Mouse (Mus musculus): ENCODE measurements at regions not wholly inside any gene's neighbourhood (a gene's known extent, or its start where the extent isn't known, plus 50 kb on each side); places are given as distances from the start of the nearest gene placed in this dataset.

- TF ChIP-seq CTCF (IDR thresholded peaks at IDR 0.05; ENCODE audit: insufficient read depth, low read length) (no peak), POLR2A (IDR thresholded peaks at IDR 0.05; ENCODE audit: borderline replicate concordance, extremely low read depth, low read depth, low read length) (no peak)
Measured at GRCm38 (mm10) chr12:68585524-68585872, 573.5 kb downstream of the Rps29 start.
